Mouse (Mus musculus) urinary bladder, postnatal 14 days (tissue): ENCODE measurements at regions not wholly inside any gene's neighbourhood (a gene's known extent, or its start where the extent isn't known, plus 50 kb on each side); places are given as distances from the start of the nearest gene placed in this dataset.

Experiments
- DNase-seq: peaks from one replicate; pipeline ENCODE4 v3.0.0; 2021; ENCODE audit warnings: low spot score

GRCm38 (mm10) chr4:62890588-62891580 is 74.5 kb upstream of the Zfp618 start:
- DNase-seq: peak; percentile 22

GRCm38 (mm10) chr4:62912891-62913290 is 52.5 kb upstream of the Zfp618 start:
- DNase-seq: no peak
